Mouse (Mus musculus) cerebellum, adult 18-20 months (tissue): Measurements from ENCODE around the gene Dmac2.

Experiments
- DNase-seq, 2 experiments: peaks; one replicate each; pipeline ENCODE4 v3.0.0; 2021

Gene Dmac2

GRCm38 (mm10) chr7:25655601-25656428 is 36.6 kb downstream of the Dmac2 start:
- DNase-seq, result peak; percentile 51 to 63

DNA sequence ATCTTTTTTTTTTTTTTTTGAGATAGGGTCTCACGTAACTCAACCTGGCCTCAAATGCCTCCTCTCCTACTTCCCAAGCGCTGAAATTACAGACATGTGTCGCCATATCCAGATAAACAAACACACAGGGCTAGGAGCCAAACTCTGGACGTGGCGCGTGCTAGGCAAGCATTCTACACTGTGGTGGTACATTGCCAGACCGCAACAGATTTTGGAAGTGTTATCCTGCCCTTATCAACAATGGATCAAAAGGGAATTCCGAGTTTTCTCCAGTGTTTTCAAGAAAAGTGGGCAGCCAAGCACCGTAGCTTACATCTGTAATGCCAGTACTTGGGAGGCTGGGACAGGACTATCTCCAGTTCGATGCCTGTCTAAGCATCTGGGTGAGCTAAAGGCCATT is 38.6 kb downstream of the Dmac2 start:
- no peak for DNase-seq

DNA sequence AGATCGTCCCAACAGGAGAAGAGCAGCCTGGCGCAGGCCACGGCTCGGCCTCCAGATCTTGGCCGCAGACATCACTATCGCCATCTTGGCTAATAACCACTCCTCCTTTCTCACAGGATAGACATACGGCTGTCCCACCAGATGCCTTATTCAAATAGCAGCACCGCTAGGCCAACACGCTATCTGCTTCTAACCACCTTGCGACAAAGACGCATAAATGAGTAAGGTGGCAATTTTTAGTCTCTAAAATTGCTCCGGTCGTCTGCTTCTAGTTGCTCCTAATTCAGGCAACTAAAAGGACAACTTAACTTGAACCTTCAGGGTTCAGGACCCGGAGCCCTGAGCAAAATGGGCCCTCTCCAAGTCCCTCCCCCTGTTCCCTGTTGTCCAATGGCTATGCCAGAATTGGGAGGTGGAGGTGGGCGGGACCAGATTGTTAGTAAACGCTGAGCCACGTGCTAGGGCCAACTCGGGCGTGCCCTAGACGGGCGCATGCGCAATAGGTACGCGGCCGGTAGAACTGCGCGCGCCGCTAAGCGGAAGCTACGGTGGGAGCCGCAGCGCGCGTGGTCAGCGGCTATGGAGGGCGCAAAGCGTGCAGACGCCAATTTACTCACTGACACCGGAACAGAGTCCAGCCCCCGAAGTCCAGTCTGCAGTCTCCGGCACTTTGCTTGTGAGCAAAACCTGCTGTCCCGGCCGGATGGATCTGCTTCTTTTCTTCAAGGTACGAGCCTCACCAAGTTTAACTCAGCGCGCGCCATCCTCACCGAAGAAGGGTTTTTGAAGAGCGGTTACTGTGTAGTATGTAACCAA is 39.7 kb downstream of the Dmac2 start, which contains the start of the genes Bckdha and Exosc5:
Bckdha (minus strand) TSS at position 325 of the 816 bp plus-strand sequence.
Exosc5 (plus strand) TSS at position 508 of the 816 bp plus-strand sequence.
- DNase-seq, result peak; percentile 99

- DNase-seq, result no peak
These were observed 47.2 kb downstream of the Dmac2 start for GRCm38 (mm10) chr7:25666381-25666780.

DNA sequence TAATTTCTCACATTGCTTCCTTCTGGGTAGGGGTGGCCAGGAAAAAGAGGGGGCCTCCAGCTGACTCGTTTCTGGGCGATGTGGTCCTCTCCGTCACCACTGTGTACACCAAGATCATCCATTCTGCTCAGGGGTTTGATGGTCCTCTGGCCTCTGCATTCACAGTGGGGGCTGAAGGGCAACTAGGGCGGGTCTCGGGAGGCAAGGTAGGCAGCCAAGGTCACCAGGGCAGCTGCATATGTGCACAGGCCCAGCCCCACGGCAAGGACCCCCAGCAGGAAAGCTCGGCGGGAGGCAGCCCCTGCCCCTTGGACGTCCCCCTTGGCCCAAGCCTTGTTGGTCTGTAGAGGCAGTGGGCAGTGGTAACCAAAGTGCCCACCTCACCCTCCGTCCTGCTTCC is 49.9 kb downstream of the Dmac2 start:
- no peak for DNase-seq

DNA sequence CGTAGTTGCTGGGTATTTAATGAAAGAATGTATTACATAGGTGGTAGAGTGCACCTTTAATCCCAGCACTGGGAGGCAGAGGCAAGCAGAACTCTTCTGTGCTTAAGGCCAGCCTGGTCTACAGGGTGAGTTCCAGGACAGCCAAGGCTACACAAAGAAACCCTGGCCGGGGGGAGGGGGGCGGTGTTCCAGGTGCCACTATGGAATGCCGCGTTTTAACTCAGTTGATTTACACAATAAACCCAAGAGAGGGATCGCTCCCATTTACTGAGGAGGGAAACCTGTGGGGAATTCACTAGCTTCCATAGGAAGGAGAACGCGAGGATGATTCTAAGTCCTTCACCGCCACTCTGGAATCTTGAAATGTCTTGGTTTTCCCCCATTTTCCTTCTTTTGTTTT is 50.4 kb downstream of the Dmac2 start:
- no peak for DNase-seq

- no peak for DNase-seq
These were observed 50.9 kb downstream of the Dmac2 start for GRCm38 (mm10) chr7:25670096-25670495.

- no peak for DNase-seq
These were observed 52.5 kb downstream of the Dmac2 start for GRCm38 (mm10) chr7:25671686-25672085.

DNA sequence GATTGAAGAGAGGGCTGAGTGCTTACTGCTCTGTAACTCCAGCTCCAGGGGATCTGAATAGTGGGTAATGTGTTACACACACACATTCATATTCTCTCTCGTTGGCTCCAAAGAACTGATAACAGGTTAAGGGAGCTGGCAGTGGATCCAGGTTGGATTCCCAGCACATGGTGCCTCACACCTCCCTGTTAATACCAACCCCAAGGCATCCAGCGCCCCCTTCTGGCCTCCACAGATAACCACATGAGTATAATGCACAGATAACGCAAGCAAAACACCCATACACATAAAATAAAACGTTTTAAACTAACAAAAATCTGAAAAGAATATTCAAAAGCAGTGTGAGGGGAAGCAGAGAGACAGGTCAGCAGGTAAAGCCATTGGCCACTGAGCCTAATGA is 53.2 kb downstream of the Dmac2 start:
- DNase-seq, result no peak

DNA sequence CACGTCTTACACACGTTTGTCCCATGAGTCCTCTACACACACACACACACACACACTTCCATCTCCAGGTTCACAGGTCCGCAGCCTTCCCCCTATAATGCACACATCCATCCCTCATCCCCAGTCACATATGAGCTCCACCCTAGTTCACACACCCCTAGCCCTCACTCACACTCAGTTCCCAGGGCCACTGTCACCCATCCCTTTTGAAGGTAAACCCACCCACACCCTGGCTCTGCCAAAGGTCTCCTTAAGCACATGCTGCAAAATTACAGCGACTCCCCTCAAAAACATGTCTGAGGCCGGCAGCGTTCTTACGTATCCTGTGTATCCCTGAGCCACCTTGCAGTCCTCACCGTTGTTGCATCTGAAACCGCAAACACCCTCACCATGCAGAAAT is 55.1 kb downstream of the Dmac2 start:
- DNase-seq, result no peak

DNA sequence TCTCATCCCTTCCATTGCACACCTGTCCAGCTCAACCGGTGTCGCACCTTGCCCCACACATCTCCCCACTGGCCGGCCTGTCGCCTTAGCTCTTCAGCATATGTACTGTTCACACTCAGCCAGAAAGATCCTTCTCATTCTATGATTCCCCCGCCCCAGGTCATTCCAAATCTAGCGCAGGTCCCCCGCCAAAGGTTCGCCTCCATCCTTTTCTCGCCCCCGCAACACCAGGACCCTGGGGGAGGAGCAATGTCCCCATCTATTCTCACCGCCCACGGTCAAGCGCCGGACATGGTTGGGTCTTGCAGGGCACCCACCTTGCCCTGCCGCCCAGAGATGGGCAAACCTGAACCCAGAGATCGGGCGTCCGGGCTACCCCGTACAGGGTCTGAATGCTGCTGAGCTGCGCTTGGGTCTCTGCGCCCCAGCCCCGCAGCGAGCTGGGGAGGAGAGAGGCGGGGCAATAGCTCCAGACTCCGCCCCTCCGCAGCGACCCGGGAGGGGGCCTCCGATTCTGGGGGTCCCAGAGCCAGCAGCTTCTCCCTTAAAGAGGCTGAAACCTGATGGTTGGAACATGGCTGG is 55.6 kb downstream of the Dmac2 start, which contains the start of gene Tmem91:
Tmem91 (minus strand) TSS at position 448 of the 582 bp plus-strand sequence.
- no peak for DNase-seq
